Mouse (Mus musculus): Measurements from ENCODE around the gene Cdk16.
"Not testable (repeated sequence)": the region's sequence is repeated elsewhere in the genome, so short reads cannot be mapped to it uniquely, and the experiment has no call there.

Gene Cdk16

DNA sequence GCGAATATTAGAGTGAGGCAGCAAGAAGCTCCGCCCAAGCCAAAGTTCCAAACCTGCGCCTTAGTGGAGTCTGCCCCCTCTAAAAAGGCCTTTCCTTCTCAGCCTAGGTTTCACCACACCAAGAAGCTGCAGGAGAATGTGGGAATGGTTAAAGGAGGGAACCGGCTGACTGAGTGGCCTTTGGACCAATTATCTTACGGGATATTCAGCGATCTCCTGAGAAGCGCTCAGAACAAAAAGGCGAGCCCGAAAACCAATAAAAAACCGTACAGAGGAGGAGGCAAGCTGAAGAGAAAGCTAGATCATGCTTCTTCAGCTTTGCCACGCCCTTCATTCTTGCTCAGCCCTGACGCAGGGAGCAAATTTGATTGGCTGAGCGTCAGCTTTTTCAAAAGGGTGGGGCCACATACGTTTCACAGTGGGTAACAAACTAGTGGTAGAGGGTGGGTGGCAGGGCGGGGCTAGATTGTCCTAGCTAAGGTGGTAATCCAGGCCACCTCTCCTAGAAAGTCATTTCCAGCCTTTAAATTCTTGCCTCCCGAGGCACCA is at the start of gene Cdk16:
Cdk16 (plus strand) TSS at position 436 of the 549 bp plus-strand sequence.
- peak; percentile 73 for DNase-seq (ENCODE audit: low read depth, low spot score)

DNA sequence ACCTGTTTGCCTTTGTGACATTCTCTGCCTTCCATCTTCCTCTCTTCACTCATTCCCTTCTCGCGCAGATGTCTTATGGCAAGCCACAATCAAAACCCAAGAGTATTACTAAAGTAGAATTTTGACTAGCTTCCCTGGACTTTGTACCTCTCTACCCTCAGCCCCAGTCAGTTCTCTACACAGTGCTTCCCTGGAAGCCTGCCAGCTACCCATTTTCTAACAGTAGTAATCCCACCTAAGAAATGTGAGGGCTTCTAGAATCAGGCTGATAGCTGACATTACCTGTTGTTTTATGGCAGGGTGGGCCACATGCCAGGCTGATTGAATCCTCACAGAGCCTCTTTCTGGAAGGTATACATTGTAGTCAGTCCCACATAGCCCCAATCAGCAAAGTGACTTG is 49.6 kb upstream of the Cdk16 start:
- no peak for DNase-seq (ENCODE audit: low read depth, low spot score)

DNA sequence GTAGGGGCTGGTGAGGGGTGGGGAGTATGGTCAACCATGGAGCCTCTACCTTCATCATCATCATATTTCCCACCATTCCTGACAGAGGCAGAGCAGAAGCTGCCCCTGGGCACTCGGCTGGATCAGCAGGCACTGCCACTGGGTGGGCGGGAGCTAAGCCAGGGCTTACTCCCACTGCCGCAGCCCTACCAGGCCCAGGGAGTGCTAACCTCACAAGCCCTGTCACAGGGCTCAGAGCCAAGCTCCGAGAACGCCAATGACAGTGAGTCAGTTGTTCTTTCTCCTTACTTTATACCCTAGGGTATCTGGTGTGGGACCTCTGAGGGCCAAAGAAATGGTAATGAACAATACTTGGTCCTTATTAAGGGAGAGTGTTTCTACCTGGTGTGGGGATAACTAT is 43.0 kb upstream of the Cdk16 start:
- DNase-seq (ENCODE audit: low read depth, low spot score): no peak

DNA sequence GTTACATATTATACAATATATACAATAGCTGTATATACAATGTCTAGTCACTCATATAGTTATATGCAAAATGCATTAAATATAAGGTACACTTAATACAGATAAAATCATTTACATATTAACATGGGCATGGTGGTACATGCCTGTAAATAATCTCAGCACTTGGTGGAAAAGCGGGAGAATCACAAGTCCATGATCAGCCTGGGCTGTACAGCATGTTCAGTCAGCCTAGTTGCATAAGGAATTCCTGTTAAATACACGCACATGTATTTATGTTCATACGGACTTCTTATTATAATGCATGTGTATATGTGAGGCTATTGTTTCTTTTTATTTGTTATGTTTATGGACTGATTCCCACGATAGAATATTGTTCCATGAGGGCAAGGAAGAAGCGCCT is 30.2 kb upstream of the Cdk16 start:
- no peak for DNase-seq (ENCODE audit: low read depth, low spot score)

DNA sequence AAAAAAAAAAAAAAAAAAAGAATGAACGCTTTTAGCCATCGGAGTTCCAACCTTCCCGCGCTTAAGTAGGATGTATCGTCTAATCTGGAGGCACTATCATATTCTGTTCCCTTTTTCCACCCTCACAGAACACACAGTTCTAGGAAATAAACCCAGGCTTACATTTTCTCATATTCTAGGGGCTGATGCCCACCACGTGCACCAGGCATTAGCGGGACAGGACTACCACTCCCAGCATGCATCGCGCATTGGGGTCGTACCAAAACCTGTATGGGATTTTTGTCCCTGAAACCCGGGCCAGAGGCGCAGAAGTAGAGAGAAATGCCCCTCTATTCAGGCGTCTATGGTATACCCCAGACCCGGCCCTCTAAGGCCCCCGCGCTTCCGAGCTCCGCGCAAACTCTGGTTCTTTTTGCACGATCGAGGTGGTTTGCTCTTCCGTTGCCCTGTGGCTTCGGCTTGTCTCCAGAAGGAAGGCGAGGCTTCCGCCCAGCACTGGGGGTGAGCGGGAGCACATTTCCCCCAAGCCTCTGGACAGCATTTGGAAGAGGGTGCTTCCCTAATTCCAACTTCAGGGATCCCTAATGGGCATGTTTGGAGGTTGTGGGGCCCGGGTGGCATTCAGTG is 29.6 kb upstream of the Cdk16 start, which contains the start of gene Uba1:
Uba1 (plus strand) TSS at position 301 of the 627 bp plus-strand sequence.
- peak; percentile 34 for DNase-seq (ENCODE audit: low read depth, low spot score)

GRCm38 (mm10) chrX:20658891-20659406 is 28.8 kb upstream of the Cdk16 start:
- no peak for DNase-seq (ENCODE audit: low read depth, low spot score)

GRCm38 (mm10) chrX:20662317-20662715 is 25.4 kb upstream of the Cdk16 start:
- no peak for DNase-seq (ENCODE audit: low read depth, low spot score)

DNA sequence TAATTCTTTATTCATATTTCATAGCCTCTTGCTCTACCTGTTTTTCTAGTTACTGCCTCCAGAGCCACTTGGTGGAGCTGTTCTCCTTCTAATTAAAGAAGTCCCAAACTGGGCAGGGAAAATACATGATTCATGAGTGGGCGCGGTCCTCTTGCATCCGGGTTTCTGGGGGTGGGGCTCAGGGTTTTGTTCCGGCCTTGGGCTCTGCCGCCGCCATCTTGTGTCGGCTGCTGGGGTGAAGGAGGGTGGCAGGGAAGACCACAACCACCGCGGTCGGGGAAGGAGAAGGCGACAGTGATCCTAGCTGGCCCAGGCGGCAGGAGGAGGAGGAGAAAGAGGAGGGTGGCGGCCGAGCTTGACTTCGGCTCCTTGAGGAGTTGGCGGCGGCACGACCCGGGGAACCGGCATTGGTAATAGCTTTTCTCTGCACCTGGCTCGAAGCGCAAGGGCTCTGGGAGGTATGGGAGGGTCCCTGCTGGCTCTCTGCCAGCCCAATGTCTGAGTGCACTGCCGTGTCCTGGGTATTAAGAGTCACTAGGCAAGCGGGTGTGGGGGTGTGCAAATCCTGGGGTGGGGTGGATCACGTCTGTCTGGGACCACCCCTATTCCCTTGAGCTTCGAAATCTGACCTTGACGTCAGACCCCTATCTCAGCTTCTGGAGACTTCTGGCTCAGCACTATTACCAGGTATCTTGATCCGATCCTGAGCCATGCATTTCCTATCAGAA is 24.9 kb upstream of the Cdk16 start:
- peak; percentile 79 for DNase-seq (ENCODE audit: low read depth, low spot score)

GRCm38 (mm10) chrX:20663444-20663790 is 24.3 kb upstream of the Cdk16 start:
- no peak for DNase-seq (ENCODE audit: low read depth, low spot score)

DNA sequence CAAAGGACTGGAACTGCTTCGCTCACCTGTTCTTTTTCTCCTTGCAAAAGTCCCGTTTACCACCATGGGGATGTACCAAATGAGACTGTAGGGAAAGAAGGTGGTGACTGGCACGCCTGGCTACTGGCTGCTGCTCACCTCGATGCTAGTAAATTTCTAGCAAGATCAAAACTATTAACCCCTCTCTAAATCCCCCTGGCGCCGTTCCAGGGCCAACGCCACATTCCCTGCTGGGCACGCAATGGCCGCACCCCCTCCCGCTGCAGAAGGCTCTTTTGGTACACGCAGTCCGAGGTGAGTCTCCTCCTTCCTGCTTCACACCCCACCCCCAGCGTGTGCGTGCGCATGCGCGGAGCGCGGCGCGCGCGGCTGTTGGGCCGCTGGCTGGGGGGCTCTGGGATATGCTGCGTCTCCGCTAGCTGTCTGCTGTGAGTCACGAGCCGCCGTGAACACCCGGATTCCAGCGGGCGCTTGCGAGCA is 354 bp downstream of the Cdk16 start:
- peak; percentile 65 for DNase-seq (ENCODE audit: low read depth, low spot score)

DNA sequence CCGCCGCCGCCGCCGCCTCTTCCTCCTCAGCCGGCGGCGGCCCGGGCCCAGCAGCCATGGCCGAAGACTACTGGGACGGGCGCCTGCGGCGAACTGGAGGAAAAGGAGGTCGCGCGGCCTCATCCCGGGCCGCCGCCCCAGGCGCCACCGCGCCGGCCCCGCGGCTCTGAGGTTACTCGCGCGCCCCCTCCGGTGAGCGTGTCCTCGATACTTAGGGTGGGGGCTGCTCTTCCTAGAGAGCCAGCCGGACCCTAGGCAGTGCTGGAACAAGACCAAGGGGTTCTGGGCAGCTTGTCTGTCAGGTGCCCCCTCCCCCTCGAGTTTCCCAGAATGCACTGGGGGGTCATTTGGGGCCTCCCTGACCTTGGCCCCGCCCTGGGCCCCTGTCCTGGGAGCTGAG is 861 bp downstream of the Cdk16 start:
- DNase-seq (ENCODE audit: low read depth, low spot score): no peak

- no peak for DNase-seq (ENCODE audit: low read depth, low spot score)
Measured at GRCm38 (mm10) chrX:20691566-20691965, 3.8 kb downstream of the Cdk16 start.

DNA sequence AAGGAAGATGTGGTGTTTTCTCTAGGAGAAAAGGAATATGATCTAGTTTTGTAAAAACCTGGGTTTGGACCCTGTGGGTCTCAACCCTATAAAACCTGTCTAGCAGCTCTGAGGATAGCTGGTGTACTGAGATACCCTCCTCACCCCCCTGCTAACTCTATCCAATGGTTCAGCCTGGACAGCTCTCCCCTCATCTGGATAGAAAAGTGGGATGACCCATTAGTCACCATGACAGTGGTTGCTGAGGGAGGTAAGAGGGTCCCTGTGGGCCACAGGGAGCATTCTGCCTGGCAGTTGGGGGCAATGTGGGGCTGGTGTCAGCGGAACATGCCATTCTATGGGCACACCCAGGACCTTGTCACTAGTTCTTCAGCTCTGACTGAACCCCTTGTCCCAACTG is 4.9 kb downstream of the Cdk16 start:
- no peak for DNase-seq (ENCODE audit: low read depth, low spot score)

DNA sequence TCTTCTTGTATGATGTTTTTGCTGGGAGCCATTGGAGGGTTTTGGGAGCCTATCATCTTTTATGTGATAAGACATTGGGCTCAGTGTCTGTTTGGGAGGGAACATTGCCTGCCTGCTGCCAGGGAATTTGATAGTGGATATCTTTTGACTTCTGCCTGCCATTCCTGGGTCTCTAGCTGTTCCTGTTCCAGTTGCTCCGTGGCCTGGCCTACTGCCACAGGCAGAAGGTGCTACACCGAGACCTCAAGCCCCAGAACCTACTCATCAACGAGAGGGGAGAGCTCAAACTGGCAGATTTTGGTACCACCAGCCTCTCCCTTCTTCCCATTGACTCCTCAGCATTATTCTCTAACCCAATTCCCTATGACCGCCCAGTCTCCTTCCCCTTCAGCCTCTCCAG is 8.1 kb downstream of the Cdk16 start:
- no peak for DNase-seq (ENCODE audit: low read depth, low spot score)

- no peak for DNase-seq (ENCODE audit: low read depth, low spot score)
Measured at GRCm38 (mm10) chrX:20703741-20704290, 16.1 kb downstream of the Cdk16 start, which contains the start of gene Usp11. Gene Usp11, plus strand, starts transcription at chrX:20703906.

DNA sequence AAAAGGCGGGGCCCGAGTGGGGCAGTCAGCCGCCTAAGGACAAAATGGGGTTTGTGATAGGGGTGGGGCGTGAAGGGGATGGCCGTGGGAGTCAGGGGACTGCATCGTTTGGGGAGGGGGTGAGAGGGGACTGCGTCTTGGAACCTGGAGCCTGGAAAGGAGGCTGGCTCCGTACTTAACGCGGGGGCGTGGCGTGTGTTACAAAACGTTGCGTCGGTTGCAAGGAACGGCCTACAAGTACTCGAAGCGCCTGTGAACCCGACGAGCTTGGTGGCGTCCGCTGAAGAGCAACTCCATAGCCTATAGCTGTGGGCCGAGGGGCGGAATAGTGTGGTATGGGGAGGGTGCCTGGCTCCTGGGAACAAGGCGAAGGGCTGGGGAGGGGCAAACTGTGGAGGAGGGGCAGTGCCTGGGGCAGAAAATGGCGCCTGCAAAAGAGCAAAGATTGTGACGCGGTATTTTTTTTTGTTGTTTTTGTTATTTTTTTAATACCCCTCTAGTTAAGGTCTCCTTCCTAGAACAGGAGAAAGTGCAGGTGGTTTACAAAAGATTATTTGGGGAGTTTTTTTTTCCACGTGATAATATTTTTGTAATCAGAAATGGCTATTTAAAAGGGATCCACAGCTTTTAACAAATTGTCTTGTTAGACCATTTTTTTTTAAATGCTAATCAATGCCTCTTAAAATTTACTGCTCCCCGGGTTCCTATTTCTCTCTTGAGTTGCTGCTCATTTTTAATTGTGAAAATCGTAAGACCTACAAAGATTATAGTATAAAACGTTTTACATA is 16.7 kb downstream of the Cdk16 start:
- DNase-seq (ENCODE audit: low read depth, low spot score): no peak

- no peak for DNase-seq (ENCODE audit: low read depth, low spot score)
Measured at GRCm38 (mm10) chrX:20705083-20705402, 17.3 kb downstream of the Cdk16 start.

DNA sequence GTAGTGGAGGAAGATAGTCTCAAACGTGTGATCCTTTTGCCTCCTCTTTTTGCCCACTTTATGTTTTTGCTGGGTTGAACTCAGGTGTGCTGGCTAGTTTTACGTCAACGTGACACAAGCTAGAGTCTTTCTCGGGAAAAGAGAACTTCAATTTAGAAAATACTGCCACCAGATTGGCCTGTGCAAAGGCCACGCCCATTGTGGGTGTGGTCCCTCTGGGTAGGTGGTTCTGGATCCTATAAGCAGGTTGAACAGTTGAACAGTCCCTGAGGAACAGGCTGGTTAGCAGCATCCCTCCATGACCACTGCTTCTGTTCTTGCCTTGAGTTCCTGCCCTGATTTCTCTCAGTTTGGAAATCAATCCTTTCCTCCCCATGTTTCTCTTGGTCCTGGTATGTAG is 40.9 kb downstream of the Cdk16 start:
- DNase-seq (ENCODE audit: low read depth, low spot score): no peak

GRCm38 (mm10) chrX:20730048-20730447 is 42.3 kb downstream of the Cdk16 start:
- DNase-seq (ENCODE audit: low read depth, low spot score): not testable (repeated sequence)

DNA sequence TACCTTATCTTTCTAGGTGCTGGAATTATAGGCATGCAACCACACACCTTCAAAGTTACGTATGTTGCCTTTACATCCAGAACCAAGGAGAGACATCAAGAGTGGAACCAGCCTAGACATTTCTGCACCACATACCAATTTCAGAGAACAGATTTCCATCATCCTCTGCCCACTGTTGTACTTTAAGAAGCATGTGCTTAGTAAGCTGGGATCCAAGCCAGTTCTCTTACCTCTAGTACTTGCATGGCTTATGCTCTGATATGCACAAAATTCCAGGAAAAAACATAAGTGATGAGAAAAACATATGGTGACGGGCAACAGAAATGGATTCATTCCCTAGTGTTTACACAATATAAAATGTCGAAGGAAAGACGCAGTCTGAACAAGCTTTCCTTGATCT is 48.7 kb downstream of the Cdk16 start:
- no peak for DNase-seq (ENCODE audit: low read depth, low spot score)

- DNase-seq (ENCODE audit: low read depth, low spot score): no peak
Measured at GRCm38 (mm10) chrX:20748829-20749228, 61.1 kb downstream of the Cdk16 start.

All from retina, adult 2 months (tissue).